In genomic region chr6:16956771-16957435, GRCm38 (mm10) we compare ENCODE assay signal across 10 mouse cellular contexts. TPM values are rescaled to one million over a fixed set of nuclear protein-coding genes. Genes with fewer than 3 reads are reported as not detected.
DNase-seq lines count a peak whose midpoint lies in the region; ATAC-seq and TF ChIP-seq lines count a peak whose summit lies in the region.
"Had no signal": no experiment of that assay in that cellular context is flagged by ENCODE, and none has a peak within 500 bp of the region (broad histone marks: within the 10 kb centered on the region; RNA-seq: fewer than 3 reads in every experiment).

No protein-coding gene starts in this region.

- DNase-seq in brain, adult 2 months (ENCODE audit: low read depth, low spot score) = peak; percentile 66
- peak; percentile 30 for DNase-seq in forebrain, postnatal 0 days
- DNase-seq in midbrain, embryonic 14.5 days = peak; percentile 48
- DNase-seq in ovary, postnatal 10 days (ENCODE audit: low spot score) = no peak
- DNase-seq in c-Kit-positive CD71-positive TER-119-positive erythroid progenitor cells, embryonic 14.5 days (ENCODE audit: low spot score) = no peak
- DNase-seq in cerebellum, adult 9-10 months = no peak
- DNase-seq: gastrocnemius, adult 2 months had no signal

- no peak for ATAC-seq in heart, embryonic 13.5 days (ENCODE audit: extremely low read depth, insufficient number of reproducible peaks, low FRiP score, low TSS enrichment)
- no peak for ATAC-seq in heart, embryonic 11.5 days (replicated peaks; ENCODE audit: insufficient number of reproducible peaks, low FRiP score, low TSS enrichment)
- peak; percentile 43; the same call in 1 of the 2 replicates for ATAC-seq in forebrain, postnatal 0 days
- ATAC-seq in midbrain, embryonic 14.5 days (ENCODE audit: low FRiP score, low TSS enrichment) = peak; percentile 77

- no peak overlapping the region for H3K4me2 ChIP-seq in heart, embryonic 13.5 days
- no peak overlapping the region for H3K4me2 ChIP-seq in heart, embryonic 11.5 days
- H3K4me2 ChIP-seq in forebrain, postnatal 0 days (ENCODE audit: low read depth) = no peak overlapping the region
- H3K4me2 ChIP-seq in midbrain, embryonic 14.5 days (ENCODE audit: low read length) = no peak overlapping the region

- H3K36me3 ChIP-seq in heart, embryonic 13.5 days = no peaks in the 10 kb centered on the region
- no peaks in the 10 kb centered on the region for H3K36me3 ChIP-seq in heart, embryonic 11.5 days (ENCODE audit: control insufficient read depth, insufficient read depth, low read length)
- no peaks in the 10 kb centered on the region for H3K36me3 ChIP-seq in forebrain, postnatal 0 days (ENCODE audit: insufficient read depth)
- no peaks in the 10 kb centered on the region for H3K36me3 ChIP-seq in midbrain, embryonic 14.5 days (ENCODE audit: control insufficient read depth, insufficient read depth, low read length)

- H3K9ac ChIP-seq in heart, embryonic 13.5 days = no peak overlapping the region
- no peak overlapping the region for H3K9ac ChIP-seq in heart, embryonic 11.5 days (ENCODE audit: low read depth, low read length)
- no peak overlapping the region for H3K9ac ChIP-seq in forebrain, postnatal 0 days
- H3K9ac ChIP-seq in midbrain, embryonic 14.5 days (replicated peaks; ENCODE audit: low read length) = no peak overlapping the region

- no peak overlapping the region for H3K4me3 ChIP-seq in heart, embryonic 13.5 days
- no peak overlapping the region for H3K4me3 ChIP-seq in heart, embryonic 11.5 days (ENCODE audit: low read depth, low read length)
- no peak overlapping the region for H3K4me3 ChIP-seq in forebrain, postnatal 0 days (ENCODE audit: low read depth, low read length)
- H3K4me3 ChIP-seq in midbrain, embryonic 14.5 days (replicated peaks; ENCODE audit: low read depth, low read length) = no peak overlapping the region
- H3K4me3 ChIP-seq: gastrocnemius, adult 2 months had no signal

- H3K9me3 ChIP-seq in heart, embryonic 13.5 days = no peaks in the 10 kb centered on the region
- H3K9me3 ChIP-seq in heart, embryonic 11.5 days (replicated peaks; ENCODE audit: control insufficient read depth, low read length) = no peaks in the 10 kb centered on the region
- no peaks in the 10 kb centered on the region for H3K9me3 ChIP-seq in forebrain, postnatal 0 days (ENCODE audit: low read length)
- no peaks in the 10 kb centered on the region for H3K9me3 ChIP-seq in midbrain, embryonic 14.5 days (ENCODE audit: control insufficient read depth, low read length)

- H3K27me3 ChIP-seq in heart, embryonic 13.5 days (replicated peaks) = no peaks in the 10 kb centered on the region
- H3K27me3 ChIP-seq in heart, embryonic 11.5 days (ENCODE audit: control insufficient read depth, insufficient read depth, low read length) = no peaks in the 10 kb centered on the region
- H3K27me3 ChIP-seq in forebrain, postnatal 0 days (ENCODE audit: insufficient read depth, low read length) = no peaks in the 10 kb centered on the region
- no peaks in the 10 kb centered on the region for H3K27me3 ChIP-seq in midbrain, embryonic 14.5 days (ENCODE audit: control insufficient read depth, insufficient read depth, low read length)

- TF ChIP-seq CTCF in forebrain, postnatal 0 days (IDR thresholded peaks at IDR 0.05; ENCODE audit: low read depth) = no peak

- WGBS in heart, embryonic 13.5 days = 61% methylated on average over 6 of the region's 6 CpGs
- 64% methylated on average over 6 of the region's 6 CpGs for WGBS in heart, embryonic 11.5 days (ENCODE audit: insufficient replicate concordance)
- WGBS in forebrain, postnatal 0 days = 54% methylated on average over 6 of the region's 6 CpGs
- 53% methylated on average over 6 of the region's 6 CpGs for WGBS in midbrain, embryonic 14.5 days

- H3K27ac ChIP-seq in heart, embryonic 13.5 days (replicated peaks) = peak overlapping the region; percentile 74
- H3K27ac ChIP-seq in heart, embryonic 11.5 days (ENCODE audit: low read depth, low read length) = no peak overlapping the region
- H3K27ac ChIP-seq in forebrain, postnatal 0 days (ENCODE audit: low read depth, low read length) = no peak overlapping the region
- H3K27ac ChIP-seq in midbrain, embryonic 14.5 days (replicated peaks; ENCODE audit: low read depth, low read length) = peak overlapping the region; percentile 9; the same call in 1 of the 2 replicates
- H3K27ac ChIP-seq: gastrocnemius, adult 2 months had no signal

- no peaks in the 10 kb centered on the region; the same call in 1 of the 2 replicates for H3K4me1 ChIP-seq in heart, embryonic 13.5 days
- no peaks in the 10 kb centered on the region for H3K4me1 ChIP-seq in heart, embryonic 11.5 days (ENCODE audit: control insufficient read depth, insufficient read depth, low read length)
- H3K4me1 ChIP-seq in forebrain, postnatal 0 days (ENCODE audit: insufficient read depth) = no peaks in the 10 kb centered on the region
- no peaks in the 10 kb centered on the region for H3K4me1 ChIP-seq in midbrain, embryonic 14.5 days (ENCODE audit: control insufficient read depth, insufficient read depth, low read length)

RNA-seq across cellular contexts. Expression of gene Tfec, which starts 58.7 kb away (rescaled TPM):
- polyA plus RNA-seq in heart, embryonic 13.5 days (2015; fragmentation: Nextera tagmentation; extraction: Ambion mirVana) = 0.37 and 0.40 TPM in 2 replicates
- 0.25 and 0.37 TPM in 2 replicates for polyA plus RNA-seq in heart, embryonic 11.5 days (2014; fragmentation: Nextera tagmentation; extraction: Ambion mirVana)
- total RNA-seq in forebrain, postnatal 0 days (2014; rRNA removed) = 0.24 and 1.5 TPM in 2 replicates
- polyA plus RNA-seq in forebrain, postnatal 0 days (2015; fragmentation: Nextera tagmentation; extraction: Ambion mirVana) = 0.28 and 0.31 TPM in 2 replicates
- 0.22 and 0.34 TPM in 2 replicates for polyA plus RNA-seq in midbrain, embryonic 14.5 days (2014; fragmentation: Nextera tagmentation; extraction: Ambion mirVana)
- total RNA-seq: gastrocnemius, adult 2 months; layer of hippocampus, postnatal 14 days had no signal

Comparison
In these comparisons a context has a peak if more than half of its experiments do, and no peak if none do; other contexts are left out.
1. H3K27ac ChIP-seq: peak in heart, embryonic 13.5 days (single experiment) and midbrain, embryonic 14.5 days (single experiment); none in heart, embryonic 11.5 days (single experiment) and forebrain, postnatal 0 days (single experiment).
2. ATAC-seq: peak in forebrain, postnatal 0 days (single experiment) and midbrain, embryonic 14.5 days (single experiment); none in heart, embryonic 13.5 days (single experiment) and heart, embryonic 11.5 days (single experiment).
3. DNase-seq: peak in brain, adult 2 months (single experiment), forebrain, postnatal 0 days (single experiment) and midbrain, embryonic 14.5 days (single experiment); none in ovary, postnatal 10 days (single experiment), c-Kit-positive CD71-positive TER-119-positive erythroid progenitor cells, embryonic 14.5 days (single experiment) and cerebellum, adult 9-10 months (single experiment).